Mouse (Mus musculus) midbrain, postnatal 0 days (tissue): ENCODE results near the gene Dbp. TPM values are rescaled to one million over a fixed set of nuclear protein-coding genes. Genes with fewer than 3 reads are reported as not detected.

Source experiments
- ATAC-seq: fragments of 200-750 bp; cut with Nextera tagmentation; 2 replicates; pipeline ENCODE4 v1.8.0; 2017; ENCODE audit warnings: moderate number of reproducible peaks, mild to moderate bottlenecking, moderate TSS enrichment, moderate library complexity; ENCODE audit not compliant: low FRiP score
- DNase-seq: peaks from one replicate; pipeline ENCODE4 v3.0.0-alpha.2; 2015; ENCODE audit warnings: low spot score
- H3K27ac ChIP-seq: fragments of 300-500 bp; sonication (generic); 2 replicates; pipeline ENCODE4 v1.5.1; 2014; ENCODE audit warnings: low read depth, mild to moderate bottlenecking, low read length, mixed read lengths
- H3K27me3 ChIP-seq: fragments of 300-500 bp; sonication (generic); 2 replicates; pipeline ENCODE4 v1.6.1; 2014; ENCODE audit warnings: low read length, control low read depth, mixed read lengths; ENCODE audit not compliant: insufficient read depth
- H3K36me3 ChIP-seq: fragments of 300-500 bp; sonication (generic); 2 replicates; pipeline ENCODE4 v1.6.1; 2014; ENCODE audit warnings: low read length, control low read depth, mixed read lengths; ENCODE audit not compliant: insufficient read depth
- H3K4me1 ChIP-seq: fragments of 300-500 bp; sonication (generic); 2 replicates; pipeline ENCODE4 v1.6.1; 2014; ENCODE audit warnings: mild to moderate bottlenecking, control low read depth, antibody characterized with exemption, low read length, mixed read lengths; ENCODE audit not compliant: insufficient read depth
- H3K4me2 ChIP-seq: fragments of 300-500 bp; sonication (generic); 2 replicates; pipeline ENCODE4 v1.6.1; 2014; ENCODE audit warnings: low read depth, mild to moderate bottlenecking, low read length, mixed read lengths; ENCODE audit not compliant: poor library complexity, severe bottlenecking
- H3K4me3 ChIP-seq: fragments of 300-500 bp; sonication (generic); 2 replicates; pipeline ENCODE4 v1.5.1; 2014; ENCODE audit warnings: low read depth, mild to moderate bottlenecking, low read length, moderate library complexity
- H3K9ac ChIP-seq: fragments of 300-500 bp; sonication (generic); replicated peaks from 2 replicates; pipeline ENCODE4 v1.6.1; 2014; ENCODE audit warnings: mild to moderate bottlenecking, low read length, moderate library complexity, mixed read lengths; ENCODE audit not compliant: poor library complexity, severe bottlenecking
- H3K9me3 ChIP-seq: fragments of 300-500 bp; sonication (generic); 2 replicates; pipeline ENCODE4 v1.6.1; 2016; ENCODE audit warnings: low read length, control low read depth
- CTCF ChIP-seq: IDR thresholded peaks from 2 replicates; pipeline ENCODE4 v1.5.1; 2016; ENCODE audit warnings: antibody characterized with exemption, mild to moderate bottlenecking
- WGBS: fragments of 180-500 bp; shearing (Covaris S2); extraction: QIAGEN DNeasy Blood & Tissue Kit; methylation state at CpG from one replicate; pipeline ENCODE4 v1.1.7; 2014; 5-methylcytosine and 5-hydroxymethylcytosine counted together
- polyA plus RNA-seq: library from polyadenylated mRNA; unstranded; fragments of >200 nt; fragmentation: Nextera tagmentation; extraction: Ambion mirVana; gene quantifications from 2 replicates; pipeline ENCODE4 v1.2.1, GENCODE M21; 2015
- total RNA-seq: library from RNA; depleted of rRNA; stranded (reverse); fragments of >200 nt; gene quantifications from 2 replicates; pipeline ENCODE4 v1.2.3, GENCODE M21; 2014

The Dbp gene
- total and polyA plus RNA-seq, 2 experiments from 2014 or later, result 4.6 to 9.6 TPM

DNA sequence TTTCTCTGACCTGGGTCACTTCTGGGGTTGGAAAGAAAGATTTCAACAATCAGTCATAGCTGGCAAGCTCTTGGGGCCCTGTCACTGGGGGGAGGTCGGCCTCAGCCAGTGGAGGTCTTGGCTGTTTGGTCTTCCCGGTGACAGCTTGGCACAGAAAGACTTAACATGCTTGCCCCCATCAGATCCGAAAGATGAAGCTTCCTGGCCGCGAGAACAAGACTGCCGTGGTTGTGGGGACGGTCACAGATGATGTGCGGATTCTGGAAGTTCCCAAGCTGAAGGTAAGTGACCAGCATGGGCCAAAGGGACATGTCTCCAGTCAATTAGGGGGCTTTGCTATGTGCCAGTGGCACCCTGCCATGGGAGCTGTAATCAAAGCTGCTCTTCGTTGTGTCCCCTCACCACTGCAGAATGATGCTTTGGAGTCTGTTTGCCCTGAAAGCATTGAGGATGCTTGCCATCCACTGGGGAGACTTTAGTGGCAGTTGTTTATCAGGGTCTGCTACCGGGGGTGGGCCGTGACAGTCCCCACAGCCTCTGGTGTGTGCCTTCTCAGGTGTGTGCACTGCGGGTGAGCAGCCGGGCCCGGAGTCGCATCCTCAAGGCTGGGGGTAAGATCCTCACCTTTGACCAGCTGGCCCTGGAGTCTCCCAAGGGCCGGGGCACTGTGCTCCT, 15.0 kb downstream of the Dbp start:
- DNase-seq (no peak), ATAC-seq (no peak)
- Histone ChIP-seq H3K27ac (no peak overlapping the region), H3K27me3 (no peaks in the 10 kb centered on the region), H3K4me3 (no peak overlapping the region), H3K9me3 (no peaks in the 10 kb centered on the region), H3K9ac (no peak overlapping the region; the same call in 1 of the 2 replicates), H3K36me3 (peaks cover 40% of the 10 kb centered on the region), H3K4me1 (peaks cover 3% of the 10 kb centered on the region; the same call in 1 of the 2 replicates), H3K4me2 (no peak overlapping the region)
- WGBS, result 93% methylated on average over 15 of the region's 16 CpGs
- no peak for TF ChIP-seq CTCF

DNA sequence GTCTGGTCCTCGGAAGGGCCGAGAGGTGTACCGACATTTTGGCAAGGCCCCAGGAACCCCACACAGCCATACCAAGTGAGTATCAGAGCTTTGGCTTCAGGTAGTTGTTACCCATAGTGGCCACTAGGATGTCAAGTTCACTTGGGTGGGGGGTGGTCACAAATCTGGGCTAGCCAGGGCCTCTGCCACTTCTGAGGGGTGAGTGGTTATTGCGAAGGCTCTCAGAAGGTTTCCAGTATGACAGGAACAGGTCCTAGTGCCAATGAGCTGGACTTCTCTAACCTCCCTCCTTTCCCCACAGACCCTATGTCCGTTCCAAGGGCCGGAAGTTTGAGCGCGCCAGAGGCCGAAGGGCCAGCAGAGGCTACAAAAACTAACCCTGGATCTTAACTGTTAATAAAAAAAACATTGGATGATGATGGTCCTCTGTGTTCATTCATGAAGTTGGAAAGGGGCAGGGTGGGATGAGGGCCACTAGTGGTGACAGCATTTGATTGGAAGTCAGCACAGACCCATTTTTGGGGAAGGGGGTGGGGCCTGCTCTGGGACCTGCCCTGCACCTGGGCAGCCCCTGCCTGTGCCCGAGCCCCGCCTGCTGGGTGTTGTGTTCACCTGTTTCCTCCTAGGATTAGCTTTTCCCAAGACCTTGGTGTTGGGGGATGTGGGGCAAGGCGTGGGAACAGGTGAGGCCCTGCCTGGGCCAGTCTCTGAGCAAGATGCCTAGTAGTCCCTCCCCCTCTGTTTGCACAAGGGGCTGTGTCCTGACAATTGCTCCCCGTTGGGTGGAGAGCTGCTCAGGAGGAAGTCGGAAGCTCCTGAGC, 15.7 kb downstream of the Dbp start, which contains the start of gene Fam83e:
Gene Fam83e, plus strand, starts transcription at position 800 of the 821 bp plus-strand sequence.
- WGBS, result 88% methylated on average over 12 of the region's 14 CpGs
- H3K36me3 ChIP-seq, result peaks cover 41% of the 10 kb centered on the region
- no peak for ATAC-seq
- no peak within 1 kb of the TSS for H3K4me3 ChIP-seq
- H3K9ac ChIP-seq, result 0 out of 2 replicates have a peak within 1 kb of the TSS, but pooled peaks have one; percentile 13
- H3K27me3 ChIP-seq, result no peaks in the 10 kb centered on the region
- H3K9me3 ChIP-seq, result no peaks in the 10 kb centered on the region
- H3K4me2 ChIP-seq, result no peak within 1 kb of the TSS
- peaks cover 3% of the 10 kb centered on the region; the same call in 1 of the 2 replicates for H3K4me1 ChIP-seq
- DNase-seq, result no peak
- TF ChIP-seq CTCF, result peak; percentile 34
- H3K27ac ChIP-seq, result no peak within 1 kb of the TSS

DNA sequence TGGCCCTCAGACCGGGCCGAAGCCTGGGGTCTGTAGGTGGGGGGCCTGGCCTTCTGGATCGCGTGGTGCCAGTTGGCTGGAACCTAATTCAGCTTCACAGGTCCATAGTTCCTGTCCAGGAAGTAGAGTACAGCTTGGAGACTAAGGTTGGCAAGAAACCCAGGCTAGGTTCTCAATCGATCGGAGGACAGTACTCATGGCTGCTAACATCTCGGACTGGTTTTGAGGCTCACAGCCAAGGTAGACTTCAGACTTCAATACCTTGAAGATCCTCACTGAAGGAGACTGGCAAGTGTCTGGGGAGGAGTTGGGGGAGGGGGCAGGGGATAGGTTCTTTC, 16.3 kb downstream of the Dbp start:
- Histone ChIP-seq H3K4me1 (peaks cover 3% of the 10 kb centered on the region; the same call in 1 of the 2 replicates), H3K36me3 (peaks cover 44% of the 10 kb centered on the region), H3K4me2 (no peak overlapping the region), H3K27me3 (no peaks in the 10 kb centered on the region), H3K9ac (no peak overlapping the region), H3K27ac (no peak overlapping the region), H3K9me3 (no peaks in the 10 kb centered on the region), H3K4me3 (no peak overlapping the region)
- WGBS, result 74% methylated on average over 7 of the region's 7 CpGs
- no peak for TF ChIP-seq CTCF
- DNase-seq, result no peak
- no peak for ATAC-seq

DNA sequence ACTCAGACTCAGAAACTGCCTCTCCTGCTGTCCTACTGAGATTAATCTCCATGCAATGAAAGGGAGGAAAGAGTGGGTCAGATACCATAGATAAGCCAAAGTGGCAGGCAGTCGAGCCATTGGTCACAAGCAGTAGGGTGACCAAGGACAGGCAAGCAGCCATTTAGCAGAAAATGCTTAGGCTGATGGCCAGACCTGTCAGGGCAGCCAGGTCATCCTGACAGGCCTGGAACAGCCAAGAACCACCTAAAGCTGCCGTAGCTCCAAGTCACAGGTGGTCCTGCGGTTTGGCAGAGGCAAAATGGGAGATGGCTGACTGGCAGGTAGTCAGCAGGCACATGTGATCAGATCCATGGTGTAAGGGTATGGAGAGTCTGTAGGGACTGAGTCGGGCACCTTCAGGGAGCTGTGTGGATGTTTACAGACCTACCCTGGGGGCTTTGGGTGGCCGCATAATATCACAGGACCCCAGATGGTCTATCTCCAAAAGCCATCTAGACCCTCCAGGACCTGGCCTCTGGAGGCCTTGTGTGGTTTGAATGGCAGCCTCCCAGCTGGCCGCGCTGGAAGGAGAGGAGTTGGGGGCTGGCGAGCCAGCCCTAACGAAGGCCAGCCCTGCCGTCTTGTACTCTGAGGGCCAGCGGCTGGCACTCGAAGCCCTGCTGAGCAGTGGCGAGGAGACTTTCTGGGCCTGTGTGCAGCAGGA, 16.9 kb downstream of the Dbp start:
- Histone ChIP-seq H3K27ac (no peak overlapping the region), H3K36me3 (peaks cover 48% of the 10 kb centered on the region), H3K4me2 (no peak overlapping the region), H3K4me3 (no peak overlapping the region), H3K4me1 (peaks cover 3% of the 10 kb centered on the region; the same call in 1 of the 2 replicates), H3K27me3 (no peaks in the 10 kb centered on the region), H3K9me3 (no peaks in the 10 kb centered on the region), H3K9ac (0 out of 2 replicates have a peak overlapping the region, but pooled peaks have one; percentile 13)
- ATAC-seq (no peak), DNase-seq (no peak)
- 64% methylated on average over 13 of the region's 13 CpGs for WGBS
- TF ChIP-seq CTCF, result no peak

DNA sequence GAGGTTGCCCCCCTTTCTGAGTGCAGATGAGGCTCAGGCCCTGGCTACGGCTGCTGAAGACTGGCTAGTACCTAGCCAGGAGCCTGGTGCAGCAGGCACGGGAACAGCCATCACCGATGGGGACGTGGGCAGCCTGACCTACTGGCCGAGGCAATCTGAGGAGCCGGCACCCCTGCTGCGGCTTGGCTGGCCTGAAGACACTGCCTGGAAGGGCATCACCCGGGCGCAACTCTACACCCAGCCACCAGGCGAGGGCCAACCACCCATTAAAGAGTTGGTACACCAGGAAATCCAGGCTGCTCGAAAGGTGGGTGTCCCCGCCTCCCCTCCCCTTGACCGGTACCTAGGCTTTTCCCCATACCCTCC, 17.4 kb downstream of the Dbp start:
- DNase-seq (no peak), ATAC-seq (no peak)
- no peaks in the 10 kb centered on the region for H3K27me3 ChIP-seq
- peaks cover 48% of the 10 kb centered on the region for H3K36me3 ChIP-seq
- H3K9me3 ChIP-seq, result no peaks in the 10 kb centered on the region
- peaks cover 3% of the 10 kb centered on the region; the same call in 1 of the 2 replicates for H3K4me1 ChIP-seq
- H3K27ac ChIP-seq, result no peak overlapping the region
- TF ChIP-seq CTCF, result peak; percentile 12; the same call in 1 of the 2 replicates
- H3K4me2 ChIP-seq, result no peak overlapping the region
- 85% methylated on average over 13 of the region's 13 CpGs for WGBS
- H3K4me3 ChIP-seq, result no peak overlapping the region
- H3K9ac ChIP-seq, result 0 out of 2 replicates have a peak overlapping the region, but pooled peaks have one; percentile 13
